Mouse (Mus musculus): ENCODE results near the gene Gm20671.
A peak's percentile ranks its signal among the peaks of the same experiment; 100 is the strongest.
"Not testable (repeated sequence)": the region's sequence is repeated elsewhere in the genome, so short reads cannot be mapped to it uniquely, and the experiment has no call there.

Gene Gm20671

DNA sequence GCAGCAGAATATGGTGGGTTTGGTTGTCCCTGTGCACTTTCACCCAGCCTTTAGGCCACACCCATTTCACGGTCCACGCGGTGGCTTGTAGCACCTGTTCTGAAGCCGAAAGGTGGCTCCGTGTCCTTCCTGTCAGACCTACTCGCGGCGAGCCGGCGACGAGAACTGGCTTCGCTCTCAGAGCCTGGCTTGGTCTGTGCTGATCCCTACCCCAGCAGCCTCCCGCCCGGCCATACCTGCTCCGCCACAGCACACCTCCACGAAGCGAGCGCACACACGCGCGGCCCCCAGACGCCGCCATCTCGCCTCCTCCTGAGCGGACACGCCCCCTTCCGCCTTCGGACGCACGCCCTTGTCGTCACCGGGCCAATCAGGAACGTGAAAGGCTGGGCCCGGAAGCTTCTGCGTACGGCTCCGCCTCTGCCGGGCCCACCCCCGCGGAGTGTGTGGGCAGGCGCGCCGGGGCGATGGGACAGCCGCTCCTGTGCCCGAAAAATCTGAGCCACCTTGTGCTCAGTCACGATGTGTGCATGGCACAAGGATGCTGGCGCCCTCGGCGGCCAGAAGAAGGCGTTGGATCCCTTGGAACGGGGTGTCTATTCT is 41.5 kb downstream of the Gm20671 start, which contains the start of gene Pisd:
Gene Pisd (minus strand): TSS at position 334 of the 603 bp plus-strand sequence.
- peak; percentile 93 for DNase-seq (ENCODE audit: low spot score)

DNA sequence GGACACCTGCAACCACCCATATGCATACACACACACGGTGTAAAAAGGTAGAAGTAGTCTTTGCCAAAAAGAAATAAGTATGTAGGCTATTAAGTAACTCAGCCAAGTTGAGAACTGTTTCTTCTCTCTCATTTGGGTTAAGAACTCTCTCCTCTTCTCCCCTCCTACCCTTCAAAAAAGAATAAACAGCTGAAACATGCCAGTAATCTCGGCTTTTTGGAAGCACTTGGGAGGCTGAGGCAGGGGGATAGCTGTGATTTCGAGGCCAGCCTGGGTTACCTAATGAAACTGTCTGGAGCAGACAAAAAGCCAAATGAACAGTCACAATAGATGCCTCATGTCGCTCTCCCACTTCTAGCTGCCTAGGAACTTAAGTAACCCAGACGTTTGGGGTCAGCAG is 42.2 kb downstream of the Gm20671 start:
- DNase-seq (ENCODE audit: low spot score): no peak

DNA sequence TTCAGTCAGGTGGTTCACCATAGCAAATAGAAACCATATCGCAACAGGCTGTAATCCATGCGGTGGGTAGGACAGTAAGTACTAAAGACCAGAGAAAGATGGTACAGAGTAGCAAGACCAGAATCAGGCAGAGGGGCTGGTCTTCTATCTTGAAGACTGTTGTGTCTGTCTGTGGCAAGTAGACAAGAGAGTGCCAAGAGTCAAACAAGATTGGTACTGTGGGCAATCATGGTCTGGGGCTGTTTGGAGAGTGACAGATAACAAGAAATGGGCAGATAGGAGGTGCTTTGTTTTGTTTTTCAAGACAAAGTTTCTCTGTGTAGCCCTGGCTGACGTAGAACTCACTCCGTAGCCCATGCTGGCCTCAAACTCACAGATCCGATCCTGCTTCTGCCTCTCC is 45.3 kb downstream of the Gm20671 start:
- DNase-seq (ENCODE audit: low spot score): no peak

DNA sequence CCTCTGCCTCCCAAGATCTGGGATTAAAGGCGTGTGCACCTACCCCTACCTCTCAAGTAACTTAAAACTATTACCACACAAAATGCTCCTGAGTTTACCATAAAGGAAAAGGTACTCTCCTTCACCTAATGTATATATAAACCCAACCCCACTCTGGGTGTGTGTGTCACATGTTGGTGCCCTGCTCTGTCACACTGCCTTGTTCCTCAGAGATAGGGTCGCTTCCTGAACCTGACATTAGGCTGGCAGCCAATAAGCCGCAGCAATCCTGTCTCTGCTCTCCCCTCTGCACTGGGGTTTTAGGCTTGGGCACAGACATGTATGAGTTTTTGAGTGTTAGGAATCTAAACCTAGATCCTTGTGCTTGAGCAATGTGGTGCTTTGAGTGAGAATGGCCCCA is 48.7 kb downstream of the Gm20671 start:
- no peak for DNase-seq (ENCODE audit: low spot score)

DNA sequence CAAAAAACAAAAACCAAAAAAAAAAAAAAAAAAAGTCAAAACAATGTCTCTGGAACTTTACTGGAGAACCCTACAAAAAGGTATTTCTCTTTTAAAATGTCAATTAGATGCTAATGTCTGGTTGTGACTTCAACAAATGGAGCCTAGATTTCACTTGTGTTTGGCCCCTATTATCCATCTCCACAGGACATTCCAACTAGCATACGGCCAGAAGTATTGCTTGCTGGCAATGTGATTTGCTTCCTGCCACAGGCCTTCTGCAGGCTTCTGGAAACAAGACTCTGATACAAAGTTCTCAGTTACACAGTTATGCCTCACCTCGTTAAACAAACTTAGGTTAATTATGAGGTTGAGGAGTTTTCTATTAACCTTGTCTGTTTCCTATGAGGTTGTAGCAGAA is 54.5 kb downstream of the Gm20671 start:
- no peak for DNase-seq (ENCODE audit: low spot score)

DNA sequence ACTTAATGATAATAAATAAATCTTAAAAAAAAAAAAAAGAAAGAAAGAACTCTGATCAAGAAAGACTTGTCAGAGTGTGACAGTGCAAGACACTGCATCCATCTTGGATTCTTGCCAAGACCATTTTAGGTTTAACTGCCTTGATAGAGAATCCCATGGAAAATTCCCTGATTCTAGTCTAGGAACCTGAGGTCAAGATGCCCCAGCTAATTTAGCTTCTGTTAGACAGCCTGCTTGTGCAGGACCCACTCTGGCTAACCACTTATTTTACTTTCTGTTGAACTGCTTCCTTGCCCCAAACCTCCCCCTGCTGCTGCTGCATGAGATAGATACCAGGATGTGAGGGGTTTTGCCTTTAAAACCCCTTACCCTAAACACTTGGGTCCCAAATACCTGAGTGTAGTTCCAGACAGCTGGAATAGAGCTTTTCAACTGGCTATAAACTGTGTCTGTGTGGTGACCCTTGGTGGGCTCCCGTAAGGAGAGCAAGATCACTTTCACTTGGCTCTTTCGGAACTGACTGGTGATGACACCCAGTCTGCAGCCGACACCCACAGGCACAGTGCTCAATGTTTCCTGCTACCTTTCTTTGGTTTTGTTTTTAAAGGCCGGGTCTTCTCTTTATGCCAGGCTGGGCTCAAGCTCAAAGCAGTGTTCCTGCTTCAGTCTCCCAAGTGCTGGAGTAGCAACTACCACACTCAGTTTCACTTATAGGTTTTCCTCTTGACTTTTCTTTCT is 59.1 kb downstream of the Gm20671 start:
- DNase-seq (ENCODE audit: low spot score): no peak

DNA sequence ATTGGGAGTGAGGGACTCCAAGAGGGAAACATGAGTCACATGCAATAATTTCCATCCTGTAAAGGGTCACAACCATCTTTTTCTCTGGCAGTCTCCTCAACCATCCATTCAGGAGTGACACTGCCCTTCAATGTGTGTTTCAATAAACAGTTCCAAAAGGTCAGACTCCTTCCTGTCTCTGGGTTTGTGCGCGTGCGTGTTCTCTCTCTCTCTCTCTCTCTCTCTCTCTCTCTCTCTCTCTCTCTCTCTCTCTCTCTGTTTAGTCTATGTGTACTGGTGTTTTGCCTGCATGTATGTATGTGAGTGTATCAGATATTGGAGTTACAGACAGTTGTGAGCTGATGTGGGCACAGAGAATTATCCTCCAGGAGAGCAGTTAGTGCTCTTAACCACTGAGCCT is 59.9 kb downstream of the Gm20671 start:
- no peak for DNase-seq (ENCODE audit: low spot score)

DNA sequence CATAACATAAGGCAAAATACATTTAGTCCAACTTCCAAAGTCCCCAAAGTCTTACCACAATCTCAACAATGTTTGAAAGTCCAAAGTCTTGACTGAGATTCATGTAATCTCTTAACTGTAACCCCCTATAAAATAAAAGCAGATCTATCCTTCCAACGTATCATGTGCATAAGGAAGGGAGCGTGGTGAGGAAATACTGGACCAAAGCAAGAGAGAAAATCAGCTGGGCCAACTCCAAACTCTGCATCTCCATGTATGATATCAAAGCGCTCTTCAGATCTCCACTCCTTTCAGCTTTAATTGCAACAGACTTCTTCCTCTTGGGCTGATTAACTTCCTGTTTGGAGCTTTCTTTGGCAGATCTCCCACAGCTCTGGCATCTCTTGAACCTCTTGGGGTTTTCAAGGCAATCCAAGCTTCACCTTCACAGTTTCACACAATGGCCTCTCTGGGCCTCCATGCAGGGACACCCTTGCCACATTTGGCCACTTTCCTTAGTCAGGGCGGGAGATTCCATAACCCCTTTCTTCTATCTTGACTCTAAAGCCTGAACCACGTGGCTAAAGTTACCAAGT is 65.3 kb downstream of the Gm20671 start:
- no peak for DNase-seq (ENCODE audit: low spot score)

DNA sequence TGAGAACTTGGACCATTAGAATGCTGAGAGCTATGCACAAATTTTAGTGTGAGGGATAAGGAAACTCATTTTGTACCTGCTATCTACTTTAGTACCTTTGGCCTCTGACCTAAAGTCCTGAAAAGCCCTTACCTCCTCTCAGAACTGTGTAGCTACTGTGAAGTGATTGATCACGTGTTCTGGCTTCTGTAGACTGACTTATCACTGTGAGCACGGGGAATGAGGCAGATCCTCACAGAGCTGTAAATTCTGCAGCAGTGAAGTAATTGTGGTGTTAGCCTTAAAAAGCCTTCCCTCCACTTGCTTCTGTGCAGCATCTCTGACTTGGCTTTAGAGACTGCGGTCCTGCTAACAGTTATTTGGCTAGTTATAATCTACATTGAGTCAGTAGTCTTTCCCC is 66.1 kb downstream of the Gm20671 start:
- no peak for DNase-seq (ENCODE audit: low spot score)

DNA sequence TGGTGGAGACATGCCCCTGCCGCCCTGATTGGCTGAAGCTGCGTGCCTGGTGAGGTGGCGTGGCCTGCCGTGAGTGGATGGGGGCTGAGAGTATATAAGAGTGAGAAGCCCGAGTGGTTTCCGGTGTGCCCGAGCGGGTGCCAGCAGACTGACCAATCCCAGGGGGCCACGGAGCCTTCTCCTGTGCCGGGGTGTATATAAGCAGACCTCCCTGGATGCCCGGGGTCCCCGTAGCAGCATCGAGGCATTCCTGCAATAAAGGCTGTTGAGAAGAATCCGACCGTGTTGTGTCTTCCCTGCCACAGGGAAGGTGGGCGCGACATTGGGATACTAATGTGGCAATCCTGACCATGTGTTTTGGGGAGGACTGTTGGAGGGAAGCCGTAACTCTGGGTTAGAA is 66.6 kb downstream of the Gm20671 start:
- not testable (repeated sequence) for DNase-seq (ENCODE audit: low spot score)

DNA sequence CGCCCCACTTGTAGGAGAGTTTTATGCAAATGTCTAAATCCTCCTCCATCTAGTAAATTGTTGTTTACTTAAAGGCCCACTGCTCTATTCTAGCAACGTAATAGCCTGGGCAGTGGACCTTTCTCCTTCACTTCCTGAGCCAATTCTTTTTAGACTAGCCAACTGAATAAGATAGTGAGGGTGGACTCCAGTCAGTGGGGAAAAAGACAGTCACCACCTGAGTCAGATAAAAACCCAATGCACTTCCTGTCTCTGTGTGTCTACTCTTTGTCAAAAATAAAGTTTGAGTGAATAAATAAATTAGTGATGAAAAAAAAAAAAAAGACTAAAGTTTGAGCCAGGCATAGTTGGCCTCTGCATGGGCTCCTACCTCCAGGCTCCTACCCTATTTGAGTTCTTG is 67.2 kb downstream of the Gm20671 start:
- DNase-seq (ENCODE audit: low spot score): no peak

DNA sequence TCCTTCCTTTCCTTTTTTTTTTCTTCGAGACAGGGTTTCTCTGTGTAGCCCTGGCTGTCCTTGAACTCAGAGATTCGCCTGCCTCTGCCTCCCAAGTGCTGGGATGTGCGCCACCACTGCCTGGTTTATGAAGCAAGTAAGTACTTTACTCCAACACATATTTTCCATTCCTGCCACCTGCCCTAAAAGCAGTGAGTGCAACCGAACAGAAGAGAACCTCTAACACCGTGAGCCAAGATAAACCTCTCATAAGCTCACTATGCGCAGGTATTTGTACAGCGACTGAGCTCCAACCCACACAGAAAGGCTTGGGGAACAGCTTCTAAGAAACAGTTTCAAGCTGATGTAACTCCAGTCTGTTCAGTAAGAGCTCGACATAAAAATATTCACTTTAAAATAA is 70.8 kb downstream of the Gm20671 start:
- DNase-seq (ENCODE audit: low spot score): no peak

DNA sequence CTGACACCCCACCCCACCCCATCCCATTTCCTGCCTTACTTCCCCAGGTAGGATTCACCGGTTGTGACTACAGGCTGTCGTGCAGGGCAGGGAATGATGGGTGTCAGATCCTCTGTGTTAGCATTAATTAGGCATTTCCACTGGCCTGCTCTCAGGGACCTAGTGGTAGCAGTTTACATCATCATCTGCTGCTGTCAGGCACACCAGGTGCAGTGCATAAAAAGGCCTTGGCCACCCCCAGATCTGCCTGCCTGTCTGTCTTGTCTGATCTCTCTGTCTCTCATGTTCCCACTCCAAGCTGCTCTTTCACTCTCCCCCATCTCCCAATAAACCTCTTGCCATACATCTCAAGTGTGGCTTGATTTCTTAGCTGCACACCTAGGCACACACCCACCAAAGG is 75.2 kb downstream of the Gm20671 start:
- no peak for DNase-seq (ENCODE audit: low spot score)

DNA sequence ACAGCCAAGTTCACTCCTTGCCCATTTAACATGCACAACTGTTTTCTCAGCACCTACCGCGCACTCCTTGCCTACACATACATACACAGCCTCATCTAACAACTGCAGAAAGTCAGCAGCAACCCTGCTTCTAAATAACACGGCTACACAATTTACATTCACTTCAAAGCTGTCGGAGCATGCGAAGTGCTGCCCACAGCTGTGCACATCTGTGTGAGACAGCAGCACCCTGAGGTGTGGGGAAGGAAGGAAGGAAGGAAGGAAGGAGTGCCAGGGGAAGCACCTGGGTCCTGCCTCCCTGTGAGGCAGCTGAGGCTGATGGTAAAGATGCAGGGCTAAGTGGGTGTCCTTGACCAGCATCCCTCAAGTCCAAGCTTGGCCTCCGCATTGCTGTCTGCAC is 78.0 kb downstream of the Gm20671 start:
- no peak for DNase-seq (ENCODE audit: low spot score)

DNA sequence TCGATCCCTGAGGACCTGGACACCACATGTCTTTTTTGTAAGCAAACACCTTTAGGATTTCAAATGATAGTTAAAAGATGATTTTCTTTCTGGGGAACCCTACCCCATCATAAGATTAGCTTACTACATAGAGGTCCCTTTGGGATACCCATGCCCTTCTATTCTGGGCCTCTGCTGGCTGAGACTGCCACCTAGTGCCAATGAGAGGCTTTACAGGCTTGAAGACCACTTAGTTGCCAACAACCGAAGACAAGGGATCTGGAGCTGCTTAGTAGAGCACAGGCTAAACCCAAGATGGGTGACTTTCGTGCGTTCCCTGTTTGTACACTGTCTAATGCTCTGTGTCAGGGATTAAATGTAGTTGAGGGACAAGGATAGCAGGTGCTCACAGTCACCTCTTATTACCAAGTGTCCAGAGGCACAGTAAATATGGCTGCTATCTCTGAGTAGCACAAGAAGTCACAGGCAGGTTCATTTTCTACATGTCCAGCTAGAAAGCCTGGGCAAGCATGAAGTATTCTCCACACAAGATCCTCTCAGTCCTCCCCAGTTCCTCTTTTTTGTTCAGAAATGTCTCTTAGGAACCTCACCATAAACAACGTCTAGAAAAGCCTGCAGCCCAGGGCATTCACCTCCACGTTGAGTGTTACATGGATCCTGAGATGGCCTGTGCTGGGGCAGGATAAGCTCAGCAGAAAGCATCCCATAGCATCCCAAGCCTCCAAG is 79.1 kb downstream of the Gm20671 start:
- DNase-seq (ENCODE audit: low spot score): peak; percentile 26

DNA sequence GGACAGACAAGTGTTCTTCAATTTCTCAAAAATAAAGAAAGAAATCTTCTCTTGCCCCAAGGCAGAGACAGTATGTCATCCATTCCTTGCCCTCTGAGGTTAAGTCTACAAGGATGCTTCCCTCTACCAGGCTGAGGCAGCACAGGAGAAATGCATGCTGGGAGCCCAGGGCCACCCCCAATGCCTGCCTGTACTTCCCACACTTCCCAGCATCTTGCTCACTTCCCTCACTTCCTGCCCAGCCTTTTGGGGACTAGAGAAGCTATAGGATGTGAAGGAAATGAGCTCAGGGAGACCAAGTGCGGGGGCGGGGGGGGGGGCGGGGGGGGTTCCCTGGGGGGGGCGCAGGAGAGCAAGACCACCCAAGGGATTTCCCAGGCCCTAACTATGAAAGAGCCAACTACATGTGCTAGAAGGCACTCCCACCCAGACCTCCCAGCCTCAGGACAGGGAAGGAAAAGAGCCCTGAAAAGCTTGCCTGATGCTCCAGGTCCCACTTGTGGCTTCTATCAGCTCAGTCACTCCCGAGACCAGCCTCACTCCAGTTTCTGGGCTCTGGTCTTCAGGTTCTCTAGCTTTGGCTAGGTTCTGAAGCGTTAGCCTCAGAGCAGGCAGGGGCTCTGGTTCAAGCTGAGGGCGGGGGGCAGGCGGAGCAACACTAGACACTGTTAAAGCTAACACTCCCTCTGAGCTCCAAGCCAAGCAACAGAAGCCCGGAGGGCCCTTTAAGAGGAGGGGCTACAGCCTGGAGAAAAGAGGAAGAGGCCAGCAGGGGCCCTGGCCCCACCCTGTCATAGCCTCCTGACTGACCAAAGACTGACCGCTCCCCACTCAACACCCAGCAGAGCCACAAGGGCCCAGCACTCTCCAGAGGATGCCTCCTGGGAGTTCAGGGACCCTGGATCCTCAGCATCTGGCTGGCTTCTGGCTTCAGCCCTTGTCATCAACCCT is 80.9 kb downstream of the Gm20671 start:
- DNase-seq (ENCODE audit: low spot score): peak; percentile 72

DNA sequence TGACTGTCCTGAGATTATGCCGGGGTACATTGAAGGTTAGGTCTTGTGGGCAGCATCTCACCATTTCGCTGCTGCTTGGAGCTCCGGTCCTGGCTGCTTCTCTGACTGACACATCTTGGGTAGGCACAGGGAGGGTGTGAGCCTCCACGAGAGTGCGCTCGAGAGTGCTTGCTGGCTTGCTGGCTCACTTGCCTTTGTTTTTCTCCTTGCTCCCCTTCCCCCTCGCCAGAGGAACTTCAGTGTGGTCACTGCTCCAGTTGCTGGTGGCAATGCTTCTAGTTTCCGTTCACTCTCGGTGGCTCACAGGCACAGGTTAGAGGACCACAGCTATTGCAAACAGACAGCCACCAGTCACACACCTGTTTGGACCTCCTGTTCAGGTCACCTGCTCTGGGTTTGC is 84.8 kb downstream of the Gm20671 start:
- DNase-seq (ENCODE audit: low spot score): peak; percentile 25

DNA sequence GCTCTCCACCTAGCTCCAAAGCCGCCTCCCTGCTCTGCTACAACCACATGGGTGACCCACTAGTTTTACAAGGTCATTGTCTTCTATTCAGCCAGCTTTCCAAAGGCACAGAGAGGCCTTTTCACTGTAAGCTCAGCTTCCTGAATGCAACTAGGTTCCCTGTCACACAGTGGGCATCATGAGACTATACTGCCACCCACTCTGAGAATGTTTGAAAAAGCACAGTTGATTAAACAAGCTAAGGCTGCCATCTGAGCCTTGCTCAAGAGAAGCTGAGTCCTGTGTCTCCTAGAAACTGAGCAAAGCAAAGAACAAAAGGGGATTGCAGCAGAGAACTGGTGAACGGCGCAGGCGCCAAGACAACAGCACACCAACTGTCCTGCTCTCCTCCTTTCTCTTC is 85.5 kb downstream of the Gm20671 start:
- not testable (repeated sequence) for DNase-seq (ENCODE audit: low spot score)

DNA sequence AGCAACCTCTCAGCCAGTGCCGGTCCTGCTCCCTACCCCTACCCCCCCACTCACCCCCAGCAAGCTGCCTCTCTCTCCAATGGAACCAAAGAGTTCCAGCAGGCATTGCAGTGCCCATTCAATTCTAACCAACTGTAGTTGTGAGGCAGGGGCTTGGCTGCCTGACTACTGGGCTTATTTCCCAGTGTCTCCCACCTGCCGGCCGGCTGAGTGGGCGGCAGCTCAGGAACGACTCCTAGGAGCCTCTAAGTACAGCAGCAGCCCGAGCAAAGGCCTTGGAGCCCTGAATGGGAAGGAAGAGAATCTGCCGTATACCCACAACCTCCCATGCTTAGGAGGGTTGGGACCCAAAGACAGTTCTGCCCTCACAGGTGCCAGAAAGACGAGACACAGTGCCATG is 86.1 kb downstream of the Gm20671 start:
- not testable (repeated sequence) for DNase-seq (ENCODE audit: low spot score)

DNA sequence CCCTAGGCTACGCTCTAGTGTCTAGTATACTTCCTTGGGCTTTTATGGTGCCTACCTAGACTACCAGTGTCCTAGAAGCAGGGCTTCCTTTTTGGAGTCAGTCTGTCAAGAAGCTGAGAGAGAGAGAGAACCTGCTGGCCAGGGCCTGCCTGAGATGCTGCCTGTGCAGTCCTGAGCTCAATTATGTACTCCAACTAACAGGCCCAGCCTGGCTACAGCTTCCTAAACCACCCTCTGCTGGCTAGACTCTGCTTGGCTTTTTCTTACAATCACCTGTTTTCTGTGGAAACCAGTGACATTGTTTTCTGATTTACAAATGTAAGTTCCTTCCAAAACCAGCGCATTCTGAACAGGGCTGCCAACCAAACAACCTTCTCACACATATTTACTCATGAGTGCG is 86.8 kb downstream of the Gm20671 start:
- no peak for DNase-seq (ENCODE audit: low spot score)

DNA sequence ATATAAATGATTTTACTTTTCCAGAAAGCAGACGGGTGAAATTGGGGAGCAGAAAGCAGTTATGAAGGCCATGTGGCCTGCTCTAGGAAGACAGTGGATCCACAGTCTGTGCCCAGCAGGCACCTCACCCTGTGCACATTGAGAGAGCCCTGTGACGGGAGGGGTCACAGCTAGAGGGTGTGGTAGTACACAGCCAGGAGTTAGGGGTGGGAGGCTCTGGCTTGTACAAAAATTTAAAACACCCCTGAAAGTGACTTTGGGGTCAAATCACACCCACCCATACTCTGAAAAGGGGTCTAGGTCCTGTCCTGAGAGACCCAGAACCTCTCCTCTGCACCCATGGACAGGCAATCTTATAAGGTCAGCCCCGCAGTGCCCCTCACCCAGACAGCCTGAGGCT is 90.1 kb downstream of the Gm20671 start:
- DNase-seq (ENCODE audit: low spot score): not testable (repeated sequence)

DNA sequence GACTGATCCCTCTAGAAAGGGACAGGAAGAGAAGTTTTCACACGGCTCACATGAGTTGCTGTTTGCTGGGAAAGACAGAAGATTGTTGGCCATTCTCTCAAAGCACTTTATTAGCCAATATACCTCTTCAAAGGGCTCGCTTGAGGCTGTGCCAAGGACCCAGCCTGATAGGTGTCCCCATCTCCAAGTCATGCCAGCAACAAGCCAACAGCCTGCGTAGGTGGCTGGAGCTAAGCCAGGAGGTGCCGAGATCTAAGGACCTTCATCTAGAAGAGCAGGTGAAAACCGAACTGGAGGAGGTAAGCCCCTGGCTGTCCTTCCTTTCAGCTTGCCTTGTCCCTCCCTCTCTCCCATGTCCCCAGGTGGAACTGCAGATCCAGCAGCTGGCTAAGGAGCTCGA is 91.1 kb downstream of the Gm20671 start:
- DNase-seq (ENCODE audit: low spot score): no peak

Data from ovary, postnatal 36 days (tissue).